Mouse (Mus musculus) layer of hippocampus, postnatal 36 days (tissue): Measurements from ENCODE around the gene Mfsd9. TPM values are rescaled to one million over a fixed set of nuclear protein-coding genes. Genes with fewer than 3 reads are reported as not detected.

Source experiments
- total RNA-seq, 2 experiments: library from RNA; stranded (reverse); gene quantifications; 2 replicates each; pipeline ENCODE4 v1.2.3; 2021

Mfsd9 gene
- total RNA-seq, 2 experiments from 2014 or later = 5.5 TPM

Other genes starting within 250 kb of the Mfsd9 start
- gene Slc9a4, start 210.6 kb downstream of the Mfsd9 start, total RNA-seq = 10 to 100 TPM; 19.5 to 22.2 TPM
- gene Slc9a2, start 110.1 kb downstream of the Mfsd9 start, total RNA-seq = 10 to 100 TPM; 25.1 to 28.4 TPM
- gene Tmem182, start 14.9 kb upstream of the Mfsd9 start, total RNA-seq = under 1 TPM; 0.13 to 0.25 TPM